Mouse (Mus musculus) CH12.LX (cell line): ENCODE data around the gene Sept1. TPM values are rescaled to one million over a fixed set of nuclear protein-coding genes. Genes with fewer than 3 reads are reported as not detected.

ENCODE experiments used
- DNase-seq: peaks from one replicate; pipeline ENCODE4 v3.0.0-alpha.2; 2013; ENCODE audit errors: extremely low read depth
- H3K27ac ChIP-seq: 2 replicates; pipeline ENCODE4 v1.5.1; 2012; ENCODE audit warnings: low read depth, mild to moderate bottlenecking, control low read depth, moderate library complexity; ENCODE audit not compliant: insufficient read depth
- H3K27me3 ChIP-seq: replicated peaks from 2 replicates; pipeline ENCODE3; 2012; ENCODE audit warnings: inconsistent platforms
- H3K36me3 ChIP-seq, 2 experiments: replicated peaks in 1 of 2; 2 replicates each; pipeline versions ENCODE3 to v1.6.1; 2012; ENCODE audit warnings: inconsistent platforms in 1 of 2, low read length in 1 of 2, mild to moderate bottlenecking in 1 of 2, mixed read lengths in 1 of 2, moderate library complexity in 1 of 2; ENCODE audit not compliant: control insufficient read depth in 1 of 2, insufficient read depth in 1 of 2
- H3K4me1 ChIP-seq, 2 experiments: 2 replicates each; pipeline ENCODE4 v1.6.1; 2012; ENCODE audit warnings: inconsistent platforms in 1 of 2, moderate library complexity in 1 of 2; ENCODE audit not compliant: insufficient read depth in 2 of 2, control insufficient read depth in 1 of 2
- H3K4me2 ChIP-seq: 2 replicates; pipeline ENCODE4 v1.6.1; 2012; ENCODE audit warnings: low read depth, mild to moderate bottlenecking, control low read depth; ENCODE audit not compliant: poor library complexity, insufficient read depth, severe bottlenecking
- H3K4me3 ChIP-seq, 3 experiments: fragments of 150-350 bp in 1 of 3; sonication (generic) in 1 of 3; replicated peaks in 1 of 3; 2 replicates each; pipeline versions ENCODE3 to v1.5.1; 2011 to 2012; ENCODE audit warnings: low read depth in 2 of 3, low read length in 2 of 3, mild to moderate bottlenecking in 2 of 3, moderate library complexity in 2 of 3, control low read depth in 1 of 3, improper control_type of control experiment in 1 of 3, inconsistent platforms in 1 of 3, mixed read lengths in 1 of 3; ENCODE audit not compliant: poor library complexity in 1 of 3
- H3K79me2 ChIP-seq: replicated peaks from 2 replicates; pipeline ENCODE4 v1.6.1; 2012; ENCODE audit warnings: mild to moderate bottlenecking, moderate library complexity; ENCODE audit not compliant: control insufficient read depth, poor library complexity, insufficient read depth, severe bottlenecking; ENCODE audit errors: extremely low read depth
- H3K9ac ChIP-seq: 2 replicates; pipeline ENCODE4 v1.6.1; 2012; ENCODE audit warnings: low read depth, mild to moderate bottlenecking, control low read depth, moderate library complexity; ENCODE audit not compliant: insufficient read depth
- H3K9me3 ChIP-seq: replicated peaks from 2 replicates; pipeline ENCODE3; 2012; ENCODE audit warnings: low read length, inconsistent platforms, mixed read lengths
- BHLHE40 ChIP-seq: IDR thresholded peaks from 2 replicates; pipeline ENCODE4 v1.6.1; 2011; ENCODE audit warnings: mild to moderate bottlenecking, low read depth, low read length, improper control_type of control experiment
- CHD1 ChIP-seq: IDR thresholded peaks from 2 replicates; pipeline ENCODE4 v1.6.1; 2012; ENCODE audit warnings: low read depth, low read length, improper control_type of control experiment, inconsistent platforms
- CHD2 ChIP-seq: IDR thresholded peaks from 2 replicates; pipeline ENCODE4 v1.6.1; 2011; ENCODE audit warnings: low read length, improper control_type of control experiment
- E2F4 ChIP-seq: IDR thresholded peaks from 2 replicates; pipeline ENCODE4 v1.6.1; 2011; ENCODE audit warnings: low read depth, low read length, improper control_type of control experiment; ENCODE audit not compliant: insufficient replicate concordance
- ELF1 ChIP-seq: IDR thresholded peaks from 2 replicates; pipeline ENCODE4 v1.6.1; 2014; ENCODE audit warnings: low read depth, mild to moderate bottlenecking, inconsistent platforms, low read length, improper control_type of control experiment
- EP300 ChIP-seq: IDR thresholded peaks from 2 replicates; pipeline ENCODE4 v1.6.1; 2011; ENCODE audit warnings: low read length, improper control_type of control experiment
- ETS1 ChIP-seq: conservative IDR thresholded peaks from 2 replicates; pipeline ENCODE4 v1.6.1; 2012; ENCODE audit warnings: low read depth, mild to moderate bottlenecking, inconsistent platforms, low read length, improper control_type of control experiment, moderate library complexity
- GABPA ChIP-seq: IDR thresholded peaks from 2 replicates; pipeline ENCODE4 v1.6.1; 2012; ENCODE audit warnings: low read depth, low read length, improper control_type of control experiment, inconsistent platforms; ENCODE audit not compliant: insufficient replicate concordance
- HCFC1 ChIP-seq: IDR thresholded peaks from 2 replicates; pipeline ENCODE4 v1.6.1; 2012; ENCODE audit warnings: low read depth, mild to moderate bottlenecking, inconsistent platforms, low read length, improper control_type of control experiment
- IRF4 ChIP-seq: IDR thresholded peaks from 2 replicates; pipeline ENCODE4 v1.6.1; 2014; ENCODE audit warnings: low read depth, mild to moderate bottlenecking, inconsistent platforms, low read length, improper control_type of control experiment
- JUN ChIP-seq: IDR thresholded peaks from 2 replicates; pipeline ENCODE4 v1.6.1; 2011; ENCODE audit warnings: low read depth, mild to moderate bottlenecking, low read length, improper control_type of control experiment, moderate library complexity; ENCODE audit not compliant: insufficient read depth
- JUND ChIP-seq: conservative IDR thresholded peaks from 2 replicates; pipeline ENCODE4 v1.6.1; 2011; ENCODE audit warnings: low read depth, low read length, improper control_type of control experiment
- KAT2A ChIP-seq: IDR thresholded peaks from 2 replicates; pipeline ENCODE4 v1.6.1; 2012; ENCODE audit warnings: low read length, improper control_type of control experiment, inconsistent platforms; ENCODE audit not compliant: insufficient replicate concordance
- MAFK ChIP-seq: IDR thresholded peaks from 2 replicates; pipeline ENCODE4 v1.6.1; 2011; ENCODE audit warnings: low read length, improper control_type of control experiment; ENCODE audit not compliant: insufficient replicate concordance
- MAX ChIP-seq: IDR thresholded peaks from 2 replicates; pipeline ENCODE4 v1.6.1; 2011; ENCODE audit warnings: low read length, improper control_type of control experiment
- MAZ ChIP-seq: IDR thresholded peaks from 2 replicates; pipeline ENCODE4 v1.6.1; 2012; ENCODE audit warnings: low read depth, mild to moderate bottlenecking, inconsistent platforms, low read length, improper control_type of control experiment, moderate library complexity
- MEF2A ChIP-seq: IDR thresholded peaks from 2 replicates; pipeline ENCODE4 v1.6.1; 2014; ENCODE audit warnings: low read depth, mild to moderate bottlenecking, inconsistent platforms, low read length, improper control_type of control experiment, borderline replicate concordance
- MXI1 ChIP-seq: IDR thresholded peaks from 2 replicates; pipeline ENCODE4 v1.6.1; 2011; ENCODE audit warnings: mild to moderate bottlenecking, low read depth, low read length, improper control_type of control experiment
- MYC ChIP-seq: IDR thresholded peaks from 2 replicates; pipeline ENCODE4 v1.6.1; 2011; ENCODE audit warnings: low read depth, mild to moderate bottlenecking, improper control_type of control experiment, low read length
- NELFE ChIP-seq: IDR thresholded peaks from 2 replicates; pipeline ENCODE4 v1.6.1; 2011; ENCODE audit warnings: low read depth, low read length, improper control_type of control experiment
- NRF1 ChIP-seq: IDR thresholded peaks from 2 replicates; pipeline ENCODE4 v1.6.1; 2014; ENCODE audit warnings: low read depth, mild to moderate bottlenecking, inconsistent platforms, low read length, improper control_type of control experiment, moderate library complexity
- PAX5 ChIP-seq: IDR thresholded peaks from 2 replicates; pipeline ENCODE4 v1.6.1; 2012; ENCODE audit warnings: low read length, inconsistent platforms, mixed read lengths
- POLR2A ChIP-seq: IDR thresholded peaks from 2 replicates; pipeline ENCODE4 v1.6.1; 2011; ENCODE audit warnings: low read depth, mild to moderate bottlenecking, improper control_type of control experiment, low read length
- POLR2AphosphoS2 ChIP-seq: IDR thresholded peaks from 2 replicates; pipeline ENCODE4 v1.6.1; 2011; ENCODE audit warnings: low read depth, low read length, improper control_type of control experiment
- RAD21 ChIP-seq: IDR thresholded peaks from 2 replicates; pipeline ENCODE4 v1.6.1; 2011; ENCODE audit warnings: low read depth, mild to moderate bottlenecking, low read length, improper control_type of control experiment, moderate library complexity
- RCOR1 ChIP-seq: conservative IDR thresholded peaks from 2 replicates; pipeline ENCODE4 v1.6.1; 2012; ENCODE audit warnings: low read depth, mild to moderate bottlenecking, inconsistent platforms, low read length, improper control_type of control experiment
- SIN3A ChIP-seq: IDR thresholded peaks from 2 replicates; pipeline ENCODE4 v1.6.1; 2012; ENCODE audit warnings: low read length, improper control_type of control experiment, inconsistent platforms
- SMC3 ChIP-seq: IDR thresholded peaks from 2 replicates; pipeline ENCODE4 v1.6.1; 2011; ENCODE audit warnings: low read depth, low read length, improper control_type of control experiment
- TBP ChIP-seq: conservative IDR thresholded peaks from 2 replicates; pipeline ENCODE4 v1.6.1; 2011; ENCODE audit warnings: low read depth, low read length, improper control_type of control experiment
- TCF12 ChIP-seq: IDR thresholded peaks from 2 replicates; pipeline ENCODE4 v1.6.1; 2014; ENCODE audit warnings: low read depth, mild to moderate bottlenecking, inconsistent platforms, low read length, improper control_type of control experiment
- UBTF ChIP-seq: IDR thresholded peaks from 2 replicates; pipeline ENCODE4 v1.6.1; 2012; ENCODE audit warnings: low read depth, mild to moderate bottlenecking, inconsistent platforms, low read length, improper control_type of control experiment, moderate library complexity
- USF1 ChIP-seq: IDR thresholded peaks from 2 replicates; pipeline ENCODE4 v1.6.1; 2014; ENCODE audit warnings: low read depth, mild to moderate bottlenecking, inconsistent platforms, low read length, improper control_type of control experiment
- USF2 ChIP-seq: conservative IDR thresholded peaks from 2 replicates; pipeline ENCODE4 v1.6.1; 2011; ENCODE audit warnings: low read depth, low read length, improper control_type of control experiment
- ZC3H11A ChIP-seq: IDR thresholded peaks from 2 replicates; pipeline ENCODE4 v1.6.1; 2012; ENCODE audit warnings: low read depth, mild to moderate bottlenecking, inconsistent platforms, low read length, improper control_type of control experiment
- ZMIZ1 ChIP-seq: IDR thresholded peaks from 2 replicates; pipeline ENCODE4 v1.6.1; 2012; ENCODE audit warnings: low read depth, mild to moderate bottlenecking, inconsistent platforms, low read length, improper control_type of control experiment
- ZNF384 ChIP-seq: IDR thresholded peaks from 2 replicates; pipeline ENCODE4 v1.6.1; 2012; ENCODE audit warnings: low read depth, low read length, improper control_type of control experiment, inconsistent platforms
- dilution Hi-C: fragments of 300-500 bp; cut with MboI; formaldehyde crosslinking; loops from 2 replicates; pipeline ENCODE4 v1.14.3; 2020; ENCODE audit warnings: low sequenced_read_pairs; ENCODE audit not compliant: extremely low pct_unique_long_range_greater_than_20kb, extremely low pct_ligation_motif_present
- in situ Hi-C: fragments of 300-500 bp; cut with MboI; formaldehyde crosslinking; loops from 3 replicates; pipeline ENCODE4 v1.14.3; 2019; ENCODE audit warnings: low sequenced_read_pairs, low pct_ligation_motif_present, low pct_unique_long_range_greater_than_20kb, mixed read lengths
- polyA plus RNA-seq: library from polyadenylated mRNA; unstranded; fragments of >175 nt; gene quantifications from 2 replicates; pipeline ENCODE4 v1.2.1, GENCODE M21; 2012; ENCODE audit warnings: low read depth; ENCODE audit not compliant: insufficient read length
- total RNA-seq, 2 experiments: library from RNA; depleted of rRNA; stranded (reverse); fragments of 300-350 nt in 1 of 2; fragments of >200 nt in 1 of 2; gene quantifications; 2 replicates each; pipeline ENCODE4 v1.2.3; 2012 to 2014

Gene Sept1
- total and polyA plus RNA-seq, 3 experiments = 42.7 to 171 (median 92.3) TPM

DNA sequence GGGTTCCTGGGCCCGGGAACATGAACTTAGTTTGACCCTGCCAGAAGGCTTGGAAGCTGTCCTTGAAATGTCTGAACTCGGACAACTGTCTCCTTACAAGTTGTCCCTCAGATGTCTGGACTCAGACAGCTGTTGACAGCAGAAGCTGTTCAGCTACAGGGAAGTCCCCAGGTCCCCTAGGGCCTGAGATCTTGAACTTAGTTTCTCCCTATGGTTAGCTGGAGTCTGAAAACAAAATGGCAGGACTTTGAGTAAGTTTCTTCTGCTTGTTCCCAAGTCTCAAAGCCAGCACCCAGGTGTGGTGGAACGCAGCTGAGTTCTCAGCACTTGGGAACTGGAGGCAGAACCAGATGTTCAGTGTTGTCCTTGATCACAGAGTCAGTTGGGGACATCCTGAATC, 47.2 kb upstream of the Sept1 start:
- Histone ChIP-seq H3K9ac (peak overlapping the region; percentile 79; the same call in 1 of the 2 replicates), H3K79me2 (no peaks in the 10 kb centered on the region), H3K27me3 (no peaks in the 10 kb centered on the region), H3K9me3 (no peaks in the 10 kb centered on the region), H3K27ac (peak overlapping the region; percentile 93), H3K4me2 (peak overlapping the region; percentile 80), H3K4me1 (peaks cover 34 to 77% of the 10 kb centered on the region in 2 experiments), H3K36me3 (no peaks in the 10 kb centered on the region), H3K4me3 (peak overlapping the region in 1 of 3 experiments; percentile 19)
- in situ Hi-C loops = no loop called here
- DNase-seq = peak; percentile 65
- TF ChIP-seq RCOR1 (no peak), JUND (no peak), TCF12 (peak; percentile 29; the same call in 1 of the 2 replicates), MAZ (no peak), EP300 (no peak), MAFK (no peak), SIN3A (peak; percentile 75), CHD2 (no peak), ETS1 (peak; percentile 62), UBTF (no peak), MEF2A (0 out of 2 replicates have a peak, but pooled peaks have one; percentile 17), KAT2A (no peak), NRF1 (0 out of 2 replicates have a peak, but pooled peaks have one; percentile 5), BHLHE40 (0 out of 2 replicates have a peak, but pooled peaks have one; percentile 12), ZNF384 (no peak), E2F4 (no peak), USF1 (no peak), NELFE (no peak), ZMIZ1 (no peak), GABPA (no peak), SMC3 (no peak), IRF4 (no peak; the same call in none of the 2 replicates), ZC3H11A (no peak), RAD21 (no peak), MAX (no peak), USF2 (no peak), CHD1 (peak; percentile 34; the same call in 1 of the 2 replicates), JUN (no peak), POLR2AphosphoS2 (no peak), POLR2A (no peak), MYC (no peak), TBP (no peak), MXI1 (0 out of 2 replicates have a peak, but pooled peaks have one; percentile 11), ELF1 (no peak), HCFC1 (no peak; the same call in 1 of the 2 replicates), PAX5 (no peak)
- dilution Hi-C loops = no loop called here
